Mouse (Mus musculus): ENCODE data around the gene Neurl1a. TPM values are rescaled to one million over a fixed set of nuclear protein-coding genes. Genes with fewer than 3 reads are reported as not detected.

Gene Neurl1a
- polyA plus RNA-seq, 1 experiment from 2014 or later = 6.3 TPM

DNA sequence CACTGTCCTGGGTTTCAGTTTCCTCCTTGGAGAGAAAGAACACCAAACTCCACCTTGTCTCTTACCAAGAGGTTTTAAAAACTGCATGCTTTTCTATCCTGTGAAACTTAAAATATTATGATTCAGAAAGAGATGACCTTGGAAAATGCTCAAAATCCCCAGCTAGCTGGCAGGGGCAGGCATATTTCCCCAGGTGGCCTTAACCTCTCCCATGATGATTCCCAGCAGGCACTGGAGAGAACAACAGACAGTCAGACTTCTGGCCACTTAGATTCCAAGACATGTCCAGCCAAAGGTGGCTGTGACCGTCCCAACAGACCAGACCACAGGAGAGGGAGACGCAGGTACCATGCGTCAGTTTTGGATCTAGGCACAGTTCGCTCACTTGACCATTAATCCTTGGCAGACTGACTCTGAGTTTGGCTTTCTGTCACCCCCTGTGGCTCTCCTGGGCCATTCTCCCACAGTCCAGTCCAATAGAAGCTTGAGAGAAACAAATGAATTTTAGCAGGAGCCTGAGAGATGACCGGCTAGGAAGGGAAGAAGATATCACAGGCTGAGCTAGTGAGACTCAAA lies 125.6 kb downstream of the Neurl1a start:
- WGBS = 94% methylated on average over 5 of the region's 5 CpGs
- Histone ChIP-seq H3K4me2 (replicated peaks) (no peak overlapping the region), H3K9me3 (no peaks in the 10 kb centered on the region), H3K36me3 (no peaks in the 10 kb centered on the region), H3K27ac (no peak overlapping the region), H3K4me1 (peaks cover 24% of the 10 kb centered on the region), H3K27me3 (replicated peaks) (no peaks in the 10 kb centered on the region), H3K9ac (no peak overlapping the region), H3K4me3 (no peak overlapping the region)
- no peak for ATAC-seq (ENCODE audit: low FRiP score, low read depth)

DNA sequence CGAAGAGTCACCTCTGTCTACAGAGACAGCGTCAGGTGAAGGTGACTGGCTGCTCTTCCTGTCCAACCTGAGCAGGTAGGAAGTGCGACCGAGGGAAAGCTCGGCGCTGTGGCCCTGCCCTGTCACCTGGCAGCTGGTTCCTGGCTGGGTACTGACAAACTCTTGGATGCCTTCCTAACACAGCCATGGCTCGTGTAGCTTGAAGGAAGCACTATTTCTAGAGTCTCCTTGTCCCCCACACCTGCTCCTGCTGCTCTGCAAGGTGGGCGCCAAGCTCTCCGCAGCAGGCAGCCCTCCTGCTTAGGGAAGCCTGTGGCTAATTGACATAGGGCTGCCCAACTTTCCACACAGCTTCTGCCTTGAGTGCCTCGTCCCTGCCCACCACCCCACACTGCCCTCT lies 126.8 kb downstream of the Neurl1a start:
- WGBS = 90% methylated on average over 10 of the region's 10 CpGs
- no peaks in the 10 kb centered on the region for H3K27me3 ChIP-seq (replicated peaks)

DNA sequence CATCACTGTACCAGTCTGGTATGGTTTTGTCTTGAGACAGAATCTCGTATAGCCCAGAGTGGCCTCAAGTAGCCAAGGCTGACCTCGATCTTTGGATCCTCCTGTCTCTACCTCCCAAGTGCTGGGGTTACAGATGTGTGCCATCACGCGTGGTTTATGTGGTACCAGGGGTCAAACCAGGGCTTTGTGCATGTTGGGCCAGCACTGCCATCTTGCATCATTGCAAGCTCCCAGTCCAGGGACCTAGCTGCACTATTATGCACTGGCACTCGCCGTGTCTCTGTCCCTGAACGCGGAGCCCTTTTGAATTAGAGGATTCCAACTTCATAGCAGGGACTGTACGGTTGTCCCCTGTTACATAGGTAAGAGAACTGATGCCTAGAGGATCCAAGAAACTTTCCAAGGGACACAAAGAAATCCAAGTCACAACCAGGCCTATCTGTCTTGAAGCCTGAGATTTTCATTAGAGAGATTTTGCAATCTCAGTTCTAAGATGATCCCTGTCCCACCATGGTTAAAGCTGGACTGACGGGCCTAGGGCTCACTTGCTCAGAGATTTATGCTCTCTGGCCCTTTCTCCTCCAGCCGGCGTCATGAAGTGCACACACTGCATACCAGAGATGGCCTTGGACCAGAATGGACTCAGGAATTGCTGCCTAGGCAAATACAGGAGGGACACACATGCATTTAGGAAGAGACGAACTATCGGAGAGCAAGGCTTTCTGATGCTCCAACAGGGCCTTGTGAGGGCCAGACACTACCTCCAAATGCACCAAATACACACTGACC lies 127.7 kb downstream of the Neurl1a start:
- no peaks in the 10 kb centered on the region for H3K9me3 ChIP-seq
- no peak for ATAC-seq (ENCODE audit: low FRiP score, low read depth)
- H3K36me3 ChIP-seq = no peaks in the 10 kb centered on the region
- no peaks in the 10 kb centered on the region for H3K27me3 ChIP-seq (replicated peaks)
- H3K9ac ChIP-seq = no peak overlapping the region
- peaks cover 16% of the 10 kb centered on the region for H3K4me1 ChIP-seq
- 85% methylated on average over 14 of the region's 14 CpGs for WGBS
- no peak overlapping the region for H3K4me3 ChIP-seq
- H3K4me2 ChIP-seq (replicated peaks) = no peak overlapping the region
- H3K27ac ChIP-seq = no peak overlapping the region

More for the DNA sequence above, 126.8 kb downstream of the Neurl1a start:
- no peak overlapping the region for H3K4me3 ChIP-seq
- H3K9me3 ChIP-seq = no peaks in the 10 kb centered on the region
- no peak overlapping the region for H3K4me2 ChIP-seq (replicated peaks)
- peaks cover 24% of the 10 kb centered on the region for H3K4me1 ChIP-seq
- H3K9ac ChIP-seq = no peak overlapping the region
- no peaks in the 10 kb centered on the region for H3K36me3 ChIP-seq
- no peak for ATAC-seq (ENCODE audit: low FRiP score, low read depth)
- H3K27ac ChIP-seq = no peak overlapping the region

DNA sequence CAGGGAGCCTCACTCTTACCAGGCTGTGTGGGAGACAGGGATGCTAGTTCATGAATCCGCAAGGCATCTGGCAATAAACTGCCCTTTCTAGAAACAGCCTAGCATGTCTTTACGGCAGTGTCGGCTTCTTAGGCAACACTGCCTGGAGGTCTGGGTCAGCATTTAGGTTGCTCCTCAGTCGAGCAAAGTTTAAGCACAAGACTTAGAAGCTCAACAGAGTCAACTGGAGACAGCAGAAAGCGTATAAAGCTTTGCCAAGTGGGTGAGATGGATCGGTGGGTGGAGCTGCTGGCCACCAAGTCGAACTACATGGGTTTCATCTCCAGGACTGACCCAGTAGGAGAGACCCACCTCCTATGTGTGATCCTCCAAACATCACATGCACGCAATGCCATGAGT lies 128.3 kb downstream of the Neurl1a start:
- H3K9ac ChIP-seq = no peak overlapping the region
- H3K36me3 ChIP-seq = no peaks in the 10 kb centered on the region
- WGBS = 87% methylated on average over 8 of the region's 8 CpGs
- H3K4me3 ChIP-seq = no peak overlapping the region
- H3K9me3 ChIP-seq = no peaks in the 10 kb centered on the region
- H3K4me1 ChIP-seq = peaks cover 10% of the 10 kb centered on the region
- ATAC-seq (ENCODE audit: low FRiP score, low read depth) = no peak
- no peaks in the 10 kb centered on the region for H3K27me3 ChIP-seq (replicated peaks)
- H3K27ac ChIP-seq = no peak overlapping the region
- H3K4me2 ChIP-seq (replicated peaks) = no peak overlapping the region

Small RNA genes lying within 50 kb of the gene (microRNA-seq; reads per million reads assigned to microRNA genes)
- not detected for gene Mir6995

Other genes starting within 250 kb of the Neurl1a start
- 632 and 642 TPM in 2 replicates for gene Ina, start 164.1 kb upstream of the Neurl1a start, polyA plus RNA-seq (2016; fragmentation: Nextera tagmentation; extraction: Ambion mirVana)
- gene Nt5c2, start 163.7 kb upstream of the Neurl1a start, polyA plus RNA-seq (2016; fragmentation: Nextera tagmentation; extraction: Ambion mirVana) = 76.9 and 81.5 TPM in 2 replicates
- 33.3 and 34.3 TPM in 2 replicates for gene Pcgf6, start 127.9 kb upstream of the Neurl1a start, polyA plus RNA-seq (2016; fragmentation: Nextera tagmentation; extraction: Ambion mirVana)
- gene Taf5, start 111.1 kb upstream of the Neurl1a start, polyA plus RNA-seq (2016; fragmentation: Nextera tagmentation; extraction: Ambion mirVana) = 9.7 and 12.6 TPM in 2 replicates
- 1,410 and 1,413 TPM in 2 replicates for gene Usmg5, start 88.2 kb upstream of the Neurl1a start, polyA plus RNA-seq (2016; fragmentation: Nextera tagmentation; extraction: Ambion mirVana)
- gene Pdcd11, start 88.1 kb upstream of the Neurl1a start, polyA plus RNA-seq (2016; fragmentation: Nextera tagmentation; extraction: Ambion mirVana) = 10.0 and 10.1 TPM in 2 replicates
- gene Calhm2, start 40.5 kb upstream of the Neurl1a start, polyA plus RNA-seq (2016; fragmentation: Nextera tagmentation; extraction: Ambion mirVana) = 1.9 and 2.0 TPM in 2 replicates
- gene Calhm1, start 34.6 kb upstream of the Neurl1a start, polyA plus RNA-seq (2016; fragmentation: Nextera tagmentation; extraction: Ambion mirVana) = not detected in 2 replicates
- gene Calhm3, start 21.1 kb upstream of the Neurl1a start, polyA plus RNA-seq (2016; fragmentation: Nextera tagmentation; extraction: Ambion mirVana) = not detected in 2 replicates